Mouse (Mus musculus) bone marrow macrophage, adult 2 months (primary cell): ENCODE results near the gene Zfp266. TPM values are rescaled to one million over a fixed set of nuclear protein-coding genes. Genes with fewer than 3 reads are reported as not detected.

Experiments used
- H3K27ac ChIP-seq: 2 replicates; pipeline ENCODE4 v1.5.1; 2012; ENCODE audit warnings: low read depth, low read length; ENCODE audit not compliant: insufficient read depth
- H3K4me1 ChIP-seq: 2 replicates; pipeline ENCODE4 v1.6.1; 2012; ENCODE audit warnings: low read length; ENCODE audit not compliant: control insufficient read depth, insufficient read depth
- H3K4me3 ChIP-seq: 2 replicates; pipeline ENCODE4 v1.5.1; 2012; ENCODE audit warnings: mild to moderate bottlenecking, low read length, moderate library complexity; ENCODE audit not compliant: insufficient read depth
- CTCF ChIP-seq: IDR thresholded peaks from 2 replicates; pipeline ENCODE4 v1.5.1; 2012; ENCODE audit warnings: low read depth, mild to moderate bottlenecking, low read length, moderate library complexity
- POLR2A ChIP-seq: IDR thresholded peaks from 2 replicates; pipeline ENCODE4 v1.6.1; 2012; ENCODE audit warnings: mild to moderate bottlenecking, low read depth, low read length, borderline replicate concordance
- polyA plus RNA-seq: library from polyadenylated mRNA; stranded (reverse); fragments of >200 nt; gene quantifications from 2 replicates; pipeline ENCODE4 v1.2.4, GENCODE M21; 2012; ENCODE audit not compliant: missing spikeins, insufficient read depth, insufficient read length

Gene Zfp266
- polyA plus RNA-seq, 1 experiment: 20.6 TPM

- peak overlapping the region; percentile 99 for H3K4me3 ChIP-seq
- no peak for TF ChIP-seq CTCF
- TF ChIP-seq POLR2A: no peak
- peak overlapping the region; percentile 75 for H3K27ac ChIP-seq
- H3K4me1 ChIP-seq: peaks cover 4% of the 10 kb centered on the region; the same call in 1 of the 2 replicates
Measured at GRCm38 (mm10) chr9:20493281-20493680, 27.9 kb downstream of the Zfp266 start.

- peaks cover 4% of the 10 kb centered on the region; the same call in 1 of the 2 replicates for H3K4me1 ChIP-seq
Measured at GRCm38 (mm10) chr9:20492527-20493233, 28.5 kb downstream of the Zfp266 start, which contains the start of gene Zfp426. Gene Zfp426, minus strand, starts transcription at chr9:20492746.

GRCm38 (mm10) chr9:20491858-20492526 is 29.2 kb downstream of the Zfp266 start:
- peak overlapping the region; percentile 75 for H3K27ac ChIP-seq
- H3K4me1 ChIP-seq: peaks cover 4% of the 10 kb centered on the region; the same call in 1 of the 2 replicates
- peak overlapping the region; percentile 99 for H3K4me3 ChIP-seq
- TF ChIP-seq POLR2A: no peak
- TF ChIP-seq CTCF: no peak

More at GRCm38 (mm10) chr9:20492527-20493233, 28.5 kb downstream of the Zfp266 start, which contains the start of gene Zfp426:
- Histone ChIP-seq H3K4me3 (peak within 1 kb of the TSS; percentile 99), H3K27ac (peak within 1 kb of the TSS; percentile 75)
- TF ChIP-seq CTCF (no peak), POLR2A (no peak)

- H3K27ac ChIP-seq: no peak overlapping the region
- H3K4me1 ChIP-seq: peaks cover 4% of the 10 kb centered on the region; the same call in 1 of the 2 replicates
- TF ChIP-seq CTCF (no peak), POLR2A (no peak)
- H3K4me3 ChIP-seq: no peak overlapping the region
Measured at GRCm38 (mm10) chr9:20489536-20489935, 31.7 kb downstream of the Zfp266 start.

GRCm38 (mm10) chr9:20479396-20479795 is 41.8 kb downstream of the Zfp266 start:
- Histone ChIP-seq H3K4me3 (no peak overlapping the region), H3K27ac (no peak overlapping the region), H3K4me1 (peaks cover 2% of the 10 kb centered on the region; the same call in 1 of the 2 replicates)
- TF ChIP-seq POLR2A: no peak
- no peak for TF ChIP-seq CTCF

- no peak overlapping the region for H3K27ac ChIP-seq
- H3K4me1 ChIP-seq: peaks cover 2% of the 10 kb centered on the region; the same call in 1 of the 2 replicates
- TF ChIP-seq CTCF (no peak), POLR2A (no peak)
- H3K4me3 ChIP-seq: no peak overlapping the region
Measured at GRCm38 (mm10) chr9:20476632-20477031, 44.6 kb downstream of the Zfp266 start.

GRCm38 (mm10) chr9:20466761-20467442 is 54.3 kb downstream of the Zfp266 start:
- H3K4me3 ChIP-seq: no peak overlapping the region
- TF ChIP-seq CTCF: no peak
- H3K27ac ChIP-seq: no peak overlapping the region
- H3K4me1 ChIP-seq: peaks cover 3% of the 10 kb centered on the region

- TF ChIP-seq POLR2A (no peak), CTCF (no peak)
- peak within 1 kb of the TSS; percentile 82 for H3K4me3 ChIP-seq
- peaks cover 5% of the 10 kb centered on the region for H3K4me1 ChIP-seq
- H3K27ac ChIP-seq: peak within 1 kb of the TSS; percentile 77
Measured at GRCm38 (mm10) chr9:20459377-20460317, 61.6 kb downstream of the Zfp266 start, which contains the start of gene Zfp26. Gene Zfp26, minus strand, starts transcription at chr9:20460162.

- Histone ChIP-seq H3K27ac (no peak overlapping the region), H3K4me3 (no peak overlapping the region), H3K4me1 (peaks cover 3% of the 10 kb centered on the region; the same call in 1 of the 2 replicates)
- TF ChIP-seq POLR2A (no peak), CTCF (no peak)
Measured at GRCm38 (mm10) chr9:20453647-20454046, 67.6 kb downstream of the Zfp266 start.
